Mouse (Mus musculus) layer of hippocampus, postnatal 10 days (tissue): ENCODE measurements at regions not wholly inside any gene's neighbourhood (a gene's known extent, or its start where the extent isn't known, plus 50 kb on each side); places are given as distances from the start of the nearest gene placed in this dataset.
A peak's percentile ranks its signal among the peaks of the same experiment; 100 is the strongest.

ENCODE experiments used
- DNase-seq, 2 experiments: peaks; one replicate each; pipeline ENCODE4 v3.0.0; 2021; ENCODE audit warnings: low spot score in 2 of 2

DNA sequence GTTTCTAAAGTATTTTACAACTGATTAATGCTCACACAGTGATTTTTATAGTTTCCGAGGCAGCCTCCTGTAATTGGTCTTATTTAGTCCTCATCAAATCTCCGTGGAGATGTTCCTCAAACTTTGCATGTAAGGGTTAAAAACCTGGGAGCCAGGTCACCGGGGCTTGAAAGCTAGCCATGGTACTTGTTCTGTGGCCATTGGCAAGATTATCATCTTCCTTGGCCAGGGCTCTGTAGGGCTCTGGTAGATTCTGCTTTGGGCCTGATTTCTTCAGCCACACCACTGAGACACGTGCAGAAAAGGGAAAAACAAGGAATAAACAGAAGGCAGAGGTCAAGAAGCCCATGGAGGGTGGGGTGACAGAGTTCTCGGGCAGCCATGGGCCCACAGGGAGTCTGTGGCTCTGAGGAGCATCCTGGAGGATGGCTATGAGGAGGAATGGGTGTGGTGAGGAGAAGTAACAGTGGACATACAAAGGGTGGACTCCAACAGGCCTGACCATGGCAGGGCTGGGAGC lies 50.7 kb upstream of the Eps8l3 start:
- DNase-seq = no peak

DNA sequence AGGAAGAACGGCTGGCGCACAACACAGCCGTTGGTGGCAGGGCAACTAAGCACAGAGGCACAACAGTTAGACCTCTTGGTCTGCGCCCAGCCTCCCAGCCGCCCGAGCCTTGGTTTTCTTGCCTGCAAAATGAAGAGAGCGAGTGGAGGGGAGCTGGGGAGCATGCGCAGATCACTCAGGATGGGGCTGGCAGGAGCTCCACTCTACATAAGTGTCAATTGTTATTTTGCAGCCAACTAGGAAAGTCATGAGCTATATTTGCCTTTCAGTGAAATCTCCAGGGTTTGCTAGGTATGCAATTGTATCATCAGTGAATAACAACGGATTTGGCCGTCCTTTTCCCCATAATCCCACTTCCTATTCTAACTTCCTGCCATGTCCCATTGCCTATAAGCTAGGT lies 51.6 kb upstream of the Eps8l3 start:
- peak in 1 of 2 experiments; percentile 51 for DNase-seq

GRCm38 (mm10) chr3:107824378-107824777 lies 52.7 kb upstream of the Eps8l3 start:
- DNase-seq = no peak

DNA sequence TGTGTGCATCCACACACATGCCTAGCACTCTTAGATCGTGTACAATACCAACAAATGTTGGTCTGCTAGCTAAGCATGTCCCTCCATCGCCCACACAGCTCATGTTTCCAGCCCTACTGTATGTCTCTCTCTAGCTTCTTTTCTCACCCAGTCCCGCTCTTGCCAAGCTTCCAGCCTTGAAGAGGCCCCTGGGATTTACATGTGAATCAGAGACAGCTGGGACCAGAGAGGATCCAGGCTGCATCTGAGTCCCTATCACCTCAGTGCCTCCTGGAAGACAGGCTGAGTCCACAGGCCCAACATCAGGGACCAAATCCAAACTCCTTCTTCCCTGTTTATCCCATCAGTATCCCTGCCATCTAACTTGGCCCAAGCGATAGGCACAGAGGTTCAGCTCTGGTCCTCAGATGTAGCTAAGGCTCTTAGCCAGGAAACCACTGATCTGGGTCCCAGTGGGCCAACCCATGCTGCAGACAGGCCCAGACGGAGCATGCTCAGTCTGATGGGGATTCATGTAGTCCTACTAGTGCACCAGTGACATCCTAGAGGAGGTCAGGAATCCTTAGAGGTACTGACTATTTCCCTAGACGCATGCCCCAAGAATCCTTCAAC lies 53.3 kb upstream of the Eps8l3 start:
- DNase-seq = no peak

- no peak for DNase-seq
These were observed 53.9 kb upstream of the Eps8l3 start for GRCm38 (mm10) chr3:107823177-107823576.

DNA sequence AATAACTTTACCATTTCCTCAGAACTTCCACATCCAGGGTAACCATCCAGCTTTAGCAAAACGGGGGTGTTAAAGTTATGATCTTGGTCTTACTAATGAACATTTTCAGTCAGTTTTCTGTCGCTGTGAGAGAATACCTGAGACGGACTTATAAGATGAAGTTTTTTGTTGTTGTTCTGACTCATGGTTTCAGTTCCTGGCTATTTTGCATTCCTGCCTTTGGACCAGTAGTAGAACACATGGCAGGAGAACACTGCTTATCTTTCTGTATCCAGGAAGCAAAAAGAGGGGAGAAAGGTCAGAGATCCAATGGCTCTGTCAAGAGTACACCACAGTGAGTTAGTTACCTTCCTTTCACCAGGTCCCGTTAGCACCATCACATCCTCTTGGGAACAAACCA lies 54.5 kb upstream of the Eps8l3 start:
- DNase-seq = no peak

DNA sequence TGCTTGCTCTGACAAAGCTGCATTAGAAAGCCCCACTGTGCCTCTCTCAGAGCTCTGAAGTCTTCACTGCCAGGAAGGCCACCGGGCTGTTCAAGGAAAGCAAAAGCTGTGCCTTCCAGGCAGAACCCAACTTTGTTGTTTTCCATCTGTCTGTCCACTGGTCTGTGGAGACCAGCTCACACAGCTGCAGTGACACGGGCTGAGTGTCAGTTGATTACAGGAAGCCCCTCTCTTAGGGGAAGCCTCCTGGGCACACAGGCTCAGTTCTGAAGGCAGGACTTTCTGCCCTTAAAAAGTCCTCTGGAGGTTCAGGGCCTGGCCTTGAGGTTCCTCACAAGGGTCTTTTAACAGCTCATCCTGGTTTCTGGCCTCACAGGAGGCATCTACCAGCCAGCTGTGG lies 55.1 kb upstream of the Eps8l3 start:
- DNase-seq = no peak

DNA sequence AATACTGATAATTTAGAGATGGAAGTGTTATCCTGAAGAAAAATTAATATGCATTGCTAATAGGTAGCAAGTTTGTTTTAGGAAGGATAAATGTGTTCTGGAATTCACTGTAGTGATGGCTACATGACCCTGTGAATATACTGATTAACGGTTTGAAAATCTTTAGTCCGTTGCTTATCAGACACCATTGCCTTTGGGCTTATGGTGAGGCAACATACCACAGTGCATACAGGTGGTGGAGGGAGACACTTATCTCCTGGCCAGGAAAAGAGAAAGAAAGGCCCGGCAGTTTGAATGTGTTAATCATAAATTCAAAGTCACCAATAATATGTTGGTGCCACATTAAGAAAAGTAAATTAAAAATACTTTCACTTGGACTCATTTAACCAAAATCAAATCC lies 57.4 kb upstream of the Eps8l3 start:
- DNase-seq = no peak

- DNase-seq = no peak
These were observed 58.2 kb upstream of the Eps8l3 start for GRCm38 (mm10) chr3:107818616-107819495.

DNA sequence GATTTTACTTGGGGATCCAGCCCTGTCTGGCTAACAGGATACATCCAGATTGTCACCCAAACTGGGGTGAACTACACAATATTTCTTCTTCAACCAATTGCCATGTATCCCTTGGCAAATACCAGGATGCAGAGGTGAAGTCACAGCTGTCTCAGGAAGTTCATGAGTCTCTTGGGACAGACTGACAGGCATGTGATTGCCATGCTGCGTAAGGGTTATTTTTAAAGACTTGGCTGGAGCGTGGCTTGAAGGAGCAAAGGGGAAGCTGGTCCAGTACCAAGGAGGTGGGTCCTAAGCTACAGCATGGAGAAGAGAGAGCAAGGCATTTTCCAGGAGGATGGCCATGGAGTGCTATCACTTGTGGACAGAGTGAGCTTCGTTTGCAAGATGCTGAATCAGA lies 55.8 kb upstream of the Csf1 start:
- DNase-seq = no peak

GRCm38 (mm10) chr3:107814280-107814679 lies 54.0 kb upstream of the Csf1 start:
- no peak for DNase-seq

DNA sequence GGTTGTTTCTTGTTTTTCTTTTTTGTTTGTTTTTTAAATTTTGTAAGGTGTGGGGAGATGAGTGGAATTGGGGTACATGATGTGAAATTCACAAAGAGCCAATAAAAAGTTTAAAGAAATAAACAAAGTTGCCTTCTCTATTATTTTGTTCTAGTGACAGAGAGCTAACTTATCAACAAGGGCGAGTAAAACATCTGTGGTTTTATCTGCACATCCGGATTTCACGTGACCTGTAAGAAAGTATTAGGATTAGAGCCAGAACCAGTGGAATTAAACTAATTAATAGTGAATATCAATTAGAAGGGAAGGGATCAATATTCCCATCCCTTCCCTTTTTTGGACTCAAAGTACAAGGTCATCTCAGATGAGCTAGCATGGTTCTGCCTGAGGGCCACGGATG lies 52.6 kb upstream of the Csf1 start:
- DNase-seq = no peak

GRCm38 (mm10) chr3:107812341-107812740 lies 52.1 kb upstream of the Csf1 start:
- no peak for DNase-seq

GRCm38 (mm10) chr3:107810452-107811050 lies 50.3 kb upstream of the Csf1 start:
- no peak for DNase-seq
